Mouse (Mus musculus): ENCODE results near the gene Arrdc2. TPM values are rescaled to one million over a fixed set of nuclear protein-coding genes. Genes with fewer than 3 reads are reported as not detected.

Arrdc2 gene
- polyA plus RNA-seq, 1 experiment from 2014 or later: 2.8 TPM

DNA sequence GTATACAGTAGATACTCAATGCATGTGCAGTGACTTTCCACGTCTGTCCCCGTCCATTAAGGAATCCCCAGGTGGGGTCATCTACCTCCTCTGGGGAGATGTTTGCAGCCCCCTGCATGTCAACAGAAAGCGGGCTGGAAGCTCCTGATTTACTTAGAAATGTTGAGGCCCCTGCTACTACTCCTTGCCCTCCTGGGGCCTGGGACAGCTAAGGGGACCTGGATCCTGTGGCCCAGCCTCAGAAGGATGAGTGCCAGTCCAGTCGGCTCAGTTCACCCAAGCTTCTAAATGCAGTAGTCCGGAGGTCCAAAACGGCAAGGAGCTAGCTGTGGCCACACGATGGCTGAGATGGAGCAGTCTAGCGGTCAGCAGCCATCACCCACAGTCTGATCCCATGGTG, 4.4 kb upstream of the Arrdc2 start:
- H3K36me3 ChIP-seq (ENCODE audit: control insufficient read depth, insufficient read depth, low read length): no peaks in the 10 kb centered on the region
- ATAC-seq (ENCODE audit: insufficient number of reproducible peaks, insufficient read depth, low FRiP score, low read depth): no peak
- H3K27ac ChIP-seq (replicated peaks in 1 of 2; ENCODE audit: control insufficient read depth in 1 of 2, insufficient read depth in 1 of 2, low read depth in 2 of 2, low read length in 2 of 2): no peak overlapping the region
- H3K9me3 ChIP-seq (ENCODE audit: control insufficient read depth, low read length): no peaks in the 10 kb centered on the region
- H3K4me2 ChIP-seq (ENCODE audit: low read length): no peak overlapping the region
- peaks cover 19% of the 10 kb centered on the region for H3K27me3 ChIP-seq (ENCODE audit: control insufficient read depth, insufficient read depth, low read length)
- H3K9ac ChIP-seq (ENCODE audit: low read length): no peak overlapping the region
- no peak overlapping the region for H3K4me3 ChIP-seq (ENCODE audit: control insufficient read depth in 1 of 2, insufficient read depth in 1 of 2, low read depth in 1 of 2, low read length in 2 of 2)
- H3K4me1 ChIP-seq (ENCODE audit: control insufficient read depth in 2 of 2, insufficient read depth in 2 of 2, low read length in 2 of 2): peaks cover 2 to 5% of the 10 kb centered on the region in 2 experiments; a peak in 2 of 4 replicates
- WGBS: 78% methylated on average over 8 of the region's 8 CpGs

- peaks cover 15% of the 10 kb centered on the region for H3K27me3 ChIP-seq (ENCODE audit: control insufficient read depth, insufficient read depth, low read length)
- no peak for ATAC-seq (ENCODE audit: insufficient number of reproducible peaks, insufficient read depth, low FRiP score, low read depth)
- H3K4me3 ChIP-seq (ENCODE audit: control insufficient read depth in 1 of 2, insufficient read depth in 1 of 2, low read depth in 1 of 2, low read length in 2 of 2): no peak overlapping the region
- H3K9ac ChIP-seq (ENCODE audit: low read length): no peak overlapping the region
- H3K4me1 ChIP-seq (ENCODE audit: control insufficient read depth in 2 of 2, insufficient read depth in 2 of 2, low read length in 2 of 2): peaks cover 5 to 7% of the 10 kb centered on the region in 2 experiments; a peak in 3 of 4 replicates
- H3K4me2 ChIP-seq (ENCODE audit: low read length): no peak overlapping the region
- H3K27ac ChIP-seq (replicated peaks in 1 of 2; ENCODE audit: control insufficient read depth in 1 of 2, insufficient read depth in 1 of 2, low read depth in 2 of 2, low read length in 2 of 2): no peak overlapping the region
- 68% methylated on average over 5 of the region's 5 CpGs for WGBS
- no peaks in the 10 kb centered on the region for H3K9me3 ChIP-seq (ENCODE audit: control insufficient read depth, low read length)
- no peaks in the 10 kb centered on the region for H3K36me3 ChIP-seq (ENCODE audit: control insufficient read depth, insufficient read depth, low read length)
Measured at GRCm38 (mm10) chr8:70843214-70843773, 3.8 kb upstream of the Arrdc2 start.

- H3K36me3 ChIP-seq (ENCODE audit: control insufficient read depth, insufficient read depth, low read length): no peaks in the 10 kb centered on the region
- no peak overlapping the region for H3K4me2 ChIP-seq (ENCODE audit: low read length)
- WGBS: 61% methylated on average over 25 of the region's 25 CpGs
- no peak overlapping the region for H3K27ac ChIP-seq (replicated peaks in 1 of 2; ENCODE audit: control insufficient read depth in 1 of 2, insufficient read depth in 1 of 2, low read depth in 2 of 2, low read length in 2 of 2)
- no peak overlapping the region for H3K9ac ChIP-seq (ENCODE audit: low read length)
- H3K27me3 ChIP-seq (ENCODE audit: control insufficient read depth, insufficient read depth, low read length): peaks cover 15% of the 10 kb centered on the region
- ATAC-seq (ENCODE audit: insufficient number of reproducible peaks, insufficient read depth, low FRiP score, low read depth): no peak
- H3K4me3 ChIP-seq (ENCODE audit: control insufficient read depth in 1 of 2, insufficient read depth in 1 of 2, low read depth in 1 of 2, low read length in 2 of 2): no peak overlapping the region
- H3K9me3 ChIP-seq (ENCODE audit: control insufficient read depth, low read length): no peaks in the 10 kb centered on the region
- H3K4me1 ChIP-seq (ENCODE audit: control insufficient read depth in 2 of 2, insufficient read depth in 2 of 2, low read length in 2 of 2): peaks cover 5 to 7% of the 10 kb centered on the region in 2 experiments; a peak in 3 of 4 replicates
Measured at GRCm38 (mm10) chr8:70842484-70842883, 3.0 kb upstream of the Arrdc2 start.

GRCm38 (mm10) chr8:70841147-70842072, 1.9 kb upstream of the Arrdc2 start:
- H3K27ac ChIP-seq (replicated peaks in 1 of 2; ENCODE audit: control insufficient read depth in 1 of 2, insufficient read depth in 1 of 2, low read depth in 2 of 2, low read length in 2 of 2): no peak overlapping the region
- no peak overlapping the region; the same call in 1 of the 2 replicates for H3K9ac ChIP-seq (ENCODE audit: low read length)
- no peak overlapping the region for H3K4me3 ChIP-seq (ENCODE audit: control insufficient read depth in 1 of 2, insufficient read depth in 1 of 2, low read depth in 1 of 2, low read length in 2 of 2)

GRCm38 (mm10) chr8:70840590-70840989, 1.1 kb upstream of the Arrdc2 start:
- ATAC-seq (ENCODE audit: insufficient number of reproducible peaks, insufficient read depth, low FRiP score, low read depth): no peak
- Histone ChIP-seq H3K4me2 (ENCODE audit: low read length) (no peak overlapping the region), H3K27me3 (ENCODE audit: control insufficient read depth, insufficient read depth, low read length) (peaks cover 15% of the 10 kb centered on the region)

More at GRCm38 (mm10) chr8:70841147-70842072, 1.9 kb upstream of the Arrdc2 start:
- no peaks in the 10 kb centered on the region for H3K36me3 ChIP-seq (ENCODE audit: control insufficient read depth, insufficient read depth, low read length)
- ATAC-seq (ENCODE audit: insufficient number of reproducible peaks, insufficient read depth, low FRiP score, low read depth): no peak
- H3K27me3 ChIP-seq (ENCODE audit: control insufficient read depth, insufficient read depth, low read length): peaks cover 15% of the 10 kb centered on the region
- 33% methylated on average over 22 of the region's 22 CpGs for WGBS
- no peak overlapping the region for H3K4me2 ChIP-seq (ENCODE audit: low read length)
- no peaks in the 10 kb centered on the region for H3K9me3 ChIP-seq (ENCODE audit: control insufficient read depth, low read length)
- peaks cover 5 to 7% of the 10 kb centered on the region in 2 experiments; a peak in 3 of 4 replicates for H3K4me1 ChIP-seq (ENCODE audit: control insufficient read depth in 2 of 2, insufficient read depth in 2 of 2, low read length in 2 of 2)

DNA sequence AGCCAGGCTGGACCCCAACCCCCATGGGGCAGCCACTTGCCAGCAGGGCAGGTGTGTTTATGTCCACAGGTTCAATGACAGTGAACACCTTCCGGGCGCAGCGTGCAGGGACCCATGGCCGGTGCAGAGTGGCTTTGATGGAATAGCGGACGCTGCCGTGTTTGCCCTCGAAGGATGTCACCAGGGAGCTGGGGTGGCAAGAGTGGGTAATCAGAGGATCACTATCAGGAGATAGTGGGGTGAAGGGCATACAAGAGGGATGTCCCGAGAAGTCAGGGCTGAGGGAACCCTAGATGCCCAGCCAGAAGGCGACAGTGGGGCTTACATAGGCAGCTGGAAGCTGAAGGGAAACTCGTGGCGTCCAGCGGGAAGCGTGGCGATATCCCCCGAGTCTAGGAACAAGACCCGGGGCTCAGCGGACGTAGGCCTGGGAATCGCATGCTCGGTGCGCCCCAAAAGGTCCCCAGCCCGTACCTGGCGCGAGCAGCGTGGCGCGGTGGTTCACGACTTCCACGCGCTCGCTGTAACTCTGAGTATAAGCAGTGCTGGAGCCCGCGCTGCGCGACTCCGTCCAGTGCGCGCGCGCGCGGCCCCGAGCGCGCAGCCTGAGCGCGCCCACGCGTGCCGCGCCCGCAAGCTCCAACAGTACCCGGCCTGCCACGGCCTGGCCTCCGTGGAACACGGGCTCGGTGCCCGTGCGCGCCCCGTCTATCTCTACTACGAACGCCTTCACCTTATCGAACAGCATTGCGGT, 689 bp downstream of the Arrdc2 start:
- H3K4me2 ChIP-seq (ENCODE audit: low read length): peak overlapping the region; percentile 90

More at GRCm38 (mm10) chr8:70840590-70840989, 1.1 kb upstream of the Arrdc2 start:
- Histone ChIP-seq H3K4me1 (ENCODE audit: control insufficient read depth in 2 of 2, insufficient read depth in 2 of 2, low read length in 2 of 2) (peaks cover 5 to 7% of the 10 kb centered on the region in 2 experiments; a peak in 3 of 4 replicates), H3K27ac (replicated peaks in 1 of 2; ENCODE audit: control insufficient read depth in 1 of 2, insufficient read depth in 1 of 2, low read depth in 2 of 2, low read length in 2 of 2) (no peak overlapping the region), H3K4me3 (ENCODE audit: control insufficient read depth in 1 of 2, insufficient read depth in 1 of 2, low read depth in 1 of 2, low read length in 2 of 2) (no peak overlapping the region), H3K9ac (ENCODE audit: low read length) (no peak overlapping the region), H3K9me3 (ENCODE audit: control insufficient read depth, low read length) (no peaks in the 10 kb centered on the region), H3K36me3 (ENCODE audit: control insufficient read depth, insufficient read depth, low read length) (0 out of 2 replicates have a peak, but pooled peaks cover 6% of the 10 kb centered on the region)
- 55% methylated on average over 10 of the region's 10 CpGs for WGBS

DNA sequence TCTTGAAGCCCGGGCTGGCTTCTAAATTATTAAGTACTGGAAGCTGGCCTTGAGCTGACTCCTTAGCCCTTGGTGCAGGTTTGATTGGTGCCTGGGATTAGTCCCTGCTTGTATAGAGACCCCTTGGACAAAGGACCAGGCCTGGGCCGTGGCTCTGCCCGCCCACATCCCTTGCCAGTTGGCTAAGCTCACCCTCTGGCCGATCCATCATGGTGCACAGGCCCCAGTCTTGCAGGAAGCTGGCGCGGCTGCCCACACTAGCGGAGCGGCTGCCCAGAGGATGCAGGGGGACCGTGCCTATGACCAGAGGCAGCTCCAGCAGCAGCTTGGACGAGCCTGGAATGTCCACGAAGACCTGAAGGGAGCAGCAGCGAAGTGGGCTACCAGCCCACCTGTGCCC, 2.9 kb downstream of the Arrdc2 start:
- H3K4me1 ChIP-seq (ENCODE audit: control insufficient read depth in 2 of 2, insufficient read depth in 2 of 2, low read length in 2 of 2): peaks cover 11 to 15% of the 10 kb centered on the region in 2 experiments
- peaks cover 13% of the 10 kb centered on the region; the same call in 1 of the 2 replicates for H3K36me3 ChIP-seq (ENCODE audit: control insufficient read depth, insufficient read depth, low read length)
- H3K9me3 ChIP-seq (ENCODE audit: control insufficient read depth, low read length): no peaks in the 10 kb centered on the region
- H3K9ac ChIP-seq (ENCODE audit: low read length): no peak overlapping the region
- H3K4me2 ChIP-seq (ENCODE audit: low read length): no peak overlapping the region
- no peak overlapping the region for H3K4me3 ChIP-seq (ENCODE audit: control insufficient read depth in 1 of 2, insufficient read depth in 1 of 2, low read depth in 1 of 2, low read length in 2 of 2)
- no peak overlapping the region for H3K27ac ChIP-seq (replicated peaks in 1 of 2; ENCODE audit: control insufficient read depth in 1 of 2, insufficient read depth in 1 of 2, low read depth in 2 of 2, low read length in 2 of 2)
- 85% methylated on average over 12 of the region's 12 CpGs for WGBS
- H3K27me3 ChIP-seq (ENCODE audit: control insufficient read depth, insufficient read depth, low read length): peaks cover 3% of the 10 kb centered on the region
- no peak for ATAC-seq (ENCODE audit: insufficient number of reproducible peaks, insufficient read depth, low FRiP score, low read depth)

More for the DNA sequence above, 689 bp downstream of the Arrdc2 start:
- 3% methylated on average over 66 of the region's 66 CpGs for WGBS
- ATAC-seq (ENCODE audit: insufficient number of reproducible peaks, insufficient read depth, low FRiP score, low read depth): peak; percentile 23
- Histone ChIP-seq H3K27me3 (ENCODE audit: control insufficient read depth, insufficient read depth, low read length) (peaks cover 15% of the 10 kb centered on the region), H3K9me3 (ENCODE audit: control insufficient read depth, low read length) (no peaks in the 10 kb centered on the region), H3K36me3 (ENCODE audit: control insufficient read depth, insufficient read depth, low read length) (peaks cover 13% of the 10 kb centered on the region; the same call in 1 of the 2 replicates), H3K9ac (ENCODE audit: low read length) (peak overlapping the region; percentile 79), H3K4me3 (ENCODE audit: control insufficient read depth in 1 of 2, insufficient read depth in 1 of 2, low read depth in 1 of 2, low read length in 2 of 2) (peak overlapping the region; percentile 65 to 68), H3K4me1 (ENCODE audit: control insufficient read depth in 2 of 2, insufficient read depth in 2 of 2, low read length in 2 of 2) (peaks cover 5 to 9% of the 10 kb centered on the region in 2 experiments), H3K27ac (replicated peaks in 1 of 2; ENCODE audit: control insufficient read depth in 1 of 2, insufficient read depth in 1 of 2, low read depth in 2 of 2, low read length in 2 of 2) (peak overlapping the region; percentile 69 to 82)
